Mouse (Mus musculus): ENCODE results near the gene Aars2.

Gene Aars2

GRCm38 (mm10) chr17:45506700-45507189 lies at the start of gene Aars2:
Gene Aars2 (plus strand): TSS chr17:45506841.
- peak; percentile 93 to 98 for DNase-seq (ENCODE audit: low spot score in 2 of 2)

- DNase-seq (ENCODE audit: low spot score in 2 of 2), result no peak
Measured at GRCm38 (mm10) chr17:45457487-45457886, 49.2 kb upstream of the Aars2 start.

GRCm38 (mm10) chr17:45458516-45458915 lies 48.1 kb upstream of the Aars2 start:
- DNase-seq (ENCODE audit: low spot score in 2 of 2), result no peak

DNA sequence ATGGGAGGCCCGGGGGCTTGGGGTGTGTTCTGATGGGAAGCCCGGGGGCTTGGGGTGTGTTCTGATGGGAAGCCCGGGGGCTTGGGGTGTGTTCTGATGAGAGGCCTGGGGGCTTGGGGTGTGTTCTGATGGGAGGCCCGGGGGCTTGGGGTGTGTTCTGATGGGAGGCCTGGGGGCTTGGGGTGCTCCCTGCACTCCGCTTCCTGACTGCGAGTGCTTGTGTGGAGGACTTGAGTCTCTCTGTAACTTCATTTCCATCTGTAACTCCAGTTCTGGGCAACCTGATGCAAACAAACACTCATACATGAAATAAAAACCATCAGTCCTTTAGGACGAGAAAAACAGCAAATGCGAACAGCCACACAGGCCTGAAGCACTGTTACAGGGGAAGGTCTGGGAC lies 47.6 kb upstream of the Aars2 start:
- DNase-seq (ENCODE audit: low spot score in 2 of 2), result no peak

DNA sequence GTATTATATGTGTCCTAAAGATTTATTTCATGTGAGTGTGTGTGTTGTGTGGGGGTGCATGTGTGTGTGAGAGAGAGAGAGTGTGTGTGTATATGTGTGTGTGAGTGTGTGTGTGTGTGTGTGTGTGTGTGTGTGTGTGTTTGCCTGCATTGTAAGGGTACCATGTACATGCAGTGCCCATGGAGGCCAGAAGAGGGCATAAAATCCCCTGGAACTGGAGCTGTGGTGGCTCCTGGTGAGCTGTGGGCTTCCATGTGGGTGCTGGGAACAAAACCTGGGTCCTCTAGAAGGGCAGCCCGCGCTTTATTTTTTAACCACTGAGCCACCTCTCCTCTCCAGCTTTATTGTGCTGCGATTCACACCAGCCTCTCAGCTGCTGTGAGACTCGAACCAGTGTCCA lies 44.1 kb upstream of the Aars2 start:
- no peak for DNase-seq (ENCODE audit: low spot score in 2 of 2)

GRCm38 (mm10) chr17:45464255-45464654 lies 42.4 kb upstream of the Aars2 start:
- DNase-seq (ENCODE audit: low spot score in 2 of 2), result no peak

GRCm38 (mm10) chr17:45466701-45467100 lies 39.9 kb upstream of the Aars2 start:
- no peak for DNase-seq (ENCODE audit: low spot score in 2 of 2)

GRCm38 (mm10) chr17:45468302-45468701 lies 38.3 kb upstream of the Aars2 start:
- no peak for DNase-seq (ENCODE audit: low spot score in 2 of 2)

DNA sequence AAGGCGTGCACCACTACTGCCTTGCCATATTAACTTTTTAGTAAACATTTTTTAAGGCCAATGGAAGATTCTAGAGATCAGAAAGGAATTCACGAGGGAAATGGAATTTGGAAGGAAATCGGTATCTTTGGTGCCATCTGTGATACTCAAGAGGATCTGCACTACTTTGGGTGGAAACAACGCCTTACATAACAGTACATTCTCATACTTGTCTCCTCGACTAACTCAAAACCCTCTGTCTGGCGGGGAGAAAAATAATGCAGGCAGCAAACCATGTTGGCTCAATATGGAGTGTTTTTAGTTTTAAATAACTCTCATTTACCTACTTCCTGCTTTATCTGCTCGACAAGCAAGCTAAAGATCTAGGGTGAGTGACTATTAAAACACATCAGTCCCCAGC lies 35.9 kb upstream of the Aars2 start:
- no peak for DNase-seq (ENCODE audit: low spot score in 2 of 2)

DNA sequence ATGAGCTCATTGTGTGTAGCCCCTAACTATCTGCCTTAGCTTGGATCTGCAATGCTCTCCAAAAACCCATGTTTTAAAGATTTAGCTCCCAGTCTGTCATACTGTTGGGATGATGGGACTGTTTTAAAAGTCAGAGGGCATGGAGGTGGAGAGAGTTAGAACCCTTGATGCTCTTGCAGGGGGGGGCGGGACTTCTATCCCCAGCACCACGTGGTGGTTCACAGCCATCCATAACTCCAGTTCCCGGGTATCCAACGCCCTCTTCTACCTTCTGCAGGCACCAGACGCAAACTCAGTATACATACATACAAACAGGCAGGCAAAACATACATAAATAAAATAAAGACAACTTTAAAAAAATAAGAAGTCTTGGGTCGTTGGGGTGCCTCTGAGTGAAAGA lies 33.0 kb upstream of the Aars2 start:
- DNase-seq (ENCODE audit: low spot score in 2 of 2), result no peak

DNA sequence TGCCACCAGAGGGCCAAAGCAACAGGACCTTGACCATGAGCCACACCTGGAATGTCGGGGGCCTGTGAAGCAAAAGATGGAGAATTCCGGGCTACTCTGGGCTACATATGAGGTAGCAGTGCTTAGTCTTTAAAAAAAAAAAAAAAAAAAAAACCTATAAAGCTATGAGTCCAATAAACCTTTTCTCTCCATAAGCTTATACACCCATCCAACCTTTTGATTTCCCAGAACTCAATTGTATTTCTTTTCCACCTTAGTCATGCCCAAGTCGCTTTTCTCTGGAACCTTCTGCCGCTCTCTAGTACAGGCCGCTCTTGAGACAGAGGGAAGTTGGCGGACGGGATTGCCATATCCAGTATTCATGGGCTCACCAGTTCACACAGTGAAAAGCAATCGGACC lies 32.5 kb upstream of the Aars2 start:
- no peak for DNase-seq (ENCODE audit: low spot score in 2 of 2)

DNA sequence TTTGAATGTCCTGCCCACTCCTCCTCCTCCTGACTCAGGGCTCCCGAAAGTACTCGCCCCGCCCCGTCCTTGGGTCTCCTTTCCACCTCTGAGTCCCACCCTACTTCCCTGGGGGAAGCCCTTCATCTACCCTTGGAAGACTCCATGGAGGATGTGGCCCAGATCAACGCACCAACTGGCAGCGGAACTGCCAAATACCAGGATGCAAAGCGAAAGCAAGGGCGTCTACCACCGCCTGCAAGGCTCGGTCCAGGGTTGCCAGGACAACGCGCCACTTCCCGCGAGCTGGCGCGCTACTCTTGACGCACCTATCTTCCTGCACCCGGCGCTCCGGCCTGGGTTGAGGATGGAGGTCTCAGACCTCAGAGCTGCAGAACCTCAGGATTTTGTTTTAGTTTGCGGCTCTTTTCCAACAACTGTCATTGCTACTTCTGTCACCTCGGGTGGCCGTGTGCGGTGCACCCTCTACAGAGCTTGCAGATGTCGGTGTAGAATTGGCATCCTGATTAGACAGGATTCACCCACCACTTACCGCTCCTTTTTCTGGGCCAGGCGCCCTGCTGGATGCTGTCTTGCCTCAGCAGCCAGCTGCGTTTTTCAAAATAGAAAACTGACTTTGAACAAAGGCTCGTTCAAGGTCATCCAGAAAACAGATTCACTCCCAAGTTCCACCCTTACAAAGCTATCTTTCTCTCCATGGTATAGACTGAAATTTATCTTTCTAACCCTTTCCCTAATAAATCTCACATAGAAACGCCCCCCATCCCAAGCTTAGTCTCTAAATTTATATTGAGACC lies 31.8 kb upstream of the Aars2 start, which contains the start of gene Spats1:
Gene Spats1 (minus strand): TSS at position 747 of the 797 bp plus-strand sequence.
- peak; percentile 46 to 57 for DNase-seq (ENCODE audit: low spot score in 2 of 2)

DNA sequence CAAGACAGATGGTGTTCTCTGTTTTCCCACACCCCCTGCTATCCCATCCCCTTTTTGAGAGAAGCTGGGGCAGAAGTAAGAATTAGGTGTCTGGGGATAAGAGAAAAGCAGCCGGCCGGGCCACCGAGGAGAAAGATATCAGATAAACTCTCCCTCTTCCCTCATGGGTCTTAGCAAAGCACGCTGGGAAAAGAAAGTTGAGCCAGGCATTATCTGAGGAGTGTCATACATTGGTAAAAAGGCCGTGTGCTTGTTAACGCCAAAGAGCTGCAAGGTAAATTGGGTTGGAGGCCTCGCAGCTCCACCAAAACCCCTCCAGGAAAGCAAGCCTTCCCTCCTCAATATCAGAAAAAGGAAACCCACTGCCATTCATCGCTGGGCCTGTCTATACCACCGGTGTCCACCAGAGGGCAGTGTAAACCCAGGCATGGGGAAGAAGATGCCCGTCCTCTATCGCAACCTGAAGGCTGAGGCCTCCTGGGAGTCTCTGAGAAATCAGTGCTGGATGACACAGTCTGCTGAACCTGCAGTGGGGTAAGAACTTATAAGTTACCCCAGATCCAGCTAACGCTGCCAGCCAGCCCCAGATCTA lies 28.3 kb upstream of the Aars2 start:
- DNase-seq (ENCODE audit: low spot score in 2 of 2), result peak; percentile 79 to 93

DNA sequence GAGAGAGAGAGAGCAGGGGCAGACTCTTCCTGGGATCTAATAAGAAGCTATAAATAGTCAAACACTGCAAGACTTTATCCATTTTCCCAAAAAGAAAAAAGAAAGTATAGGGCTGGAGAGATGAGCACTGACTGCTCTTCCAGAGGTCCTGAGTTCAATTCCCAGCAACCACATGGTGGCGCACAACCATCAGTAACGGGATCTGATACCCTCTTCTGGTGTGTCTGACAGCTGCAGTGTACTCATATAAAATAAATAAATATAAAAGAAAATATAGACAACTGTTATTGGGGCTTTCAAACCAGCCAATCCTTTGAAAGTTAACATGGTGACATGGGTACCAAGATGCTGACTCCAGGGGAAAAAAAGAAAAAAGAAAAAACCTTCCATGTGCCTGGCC lies 26.2 kb upstream of the Aars2 start:
- DNase-seq (ENCODE audit: low spot score in 2 of 2), result peak; percentile 53 to 59

- no peak for DNase-seq (ENCODE audit: low spot score in 2 of 2)
Measured at GRCm38 (mm10) chr17:45485581-45485980, 21.1 kb upstream of the Aars2 start.

GRCm38 (mm10) chr17:45487216-45487615 lies 19.4 kb upstream of the Aars2 start:
- DNase-seq (ENCODE audit: low spot score in 2 of 2), result peak; percentile 71 to 72

DNA sequence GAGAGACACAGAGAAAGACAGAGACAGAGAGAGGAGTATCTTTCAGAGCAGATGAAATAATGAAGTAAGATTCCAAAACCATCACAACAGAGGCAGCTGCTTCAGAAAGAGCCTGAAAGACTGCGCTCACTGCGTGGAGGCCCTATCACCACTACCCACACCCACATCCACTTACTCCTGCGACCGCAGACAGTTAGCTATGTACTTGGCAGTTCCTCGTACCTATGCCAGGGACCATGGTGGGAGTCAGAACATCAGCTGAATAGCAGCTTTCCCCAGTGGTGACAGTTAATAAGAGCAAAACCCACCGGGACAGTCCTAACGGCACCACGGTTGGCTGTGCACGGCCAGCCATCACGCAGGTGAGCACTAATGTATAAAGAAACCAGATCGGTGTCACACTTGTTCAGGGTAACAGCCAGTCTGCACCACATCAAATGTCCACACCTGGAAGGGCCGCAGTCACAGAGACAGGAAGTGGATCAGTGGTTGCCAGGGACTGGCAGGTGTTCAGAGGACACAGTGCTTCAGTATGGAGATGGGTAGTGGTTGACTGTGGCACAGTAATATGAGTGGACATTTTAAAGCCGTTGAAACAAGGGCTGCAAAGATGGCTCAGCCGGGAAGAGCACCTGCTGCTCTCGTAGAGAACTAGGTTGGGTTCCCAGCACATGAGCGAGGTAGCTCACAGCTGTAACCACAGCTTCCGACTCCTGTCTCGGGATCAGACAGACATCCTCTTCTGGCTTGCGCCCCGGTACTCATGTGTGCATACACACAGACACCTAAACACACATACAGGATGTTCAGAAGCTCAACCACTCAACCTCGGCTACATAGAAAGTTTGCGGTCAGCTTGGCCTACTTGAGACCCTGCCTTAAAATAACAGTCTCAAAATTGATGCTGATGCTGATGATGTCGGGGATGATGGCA lies 18.1 kb upstream of the Aars2 start:
- peak; percentile 78 to 88 for DNase-seq (ENCODE audit: low spot score in 2 of 2)

DNA sequence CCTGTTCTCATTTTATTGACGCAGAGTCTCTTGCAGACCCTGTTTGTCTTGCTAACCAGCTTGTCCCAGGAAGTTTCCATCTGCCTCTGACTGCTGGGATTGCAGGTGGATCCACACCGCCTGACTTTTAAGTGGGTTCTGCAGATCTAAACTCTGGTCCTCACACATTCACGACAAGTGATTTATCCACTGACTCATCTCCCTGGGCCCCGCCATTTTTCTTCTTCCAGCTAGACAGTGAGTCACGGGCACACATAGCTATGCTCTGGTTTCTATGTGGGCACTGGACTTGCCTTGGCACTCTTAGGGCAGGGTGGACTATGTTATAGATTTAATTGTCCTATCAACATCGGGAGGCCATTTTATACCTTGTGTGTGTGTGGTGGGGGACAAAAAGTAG lies 16.9 kb upstream of the Aars2 start:
- DNase-seq (ENCODE audit: low spot score in 2 of 2), result no peak

GRCm38 (mm10) chr17:45490532-45491154 lies 16.0 kb upstream of the Aars2 start:
- no peak for DNase-seq (ENCODE audit: low spot score in 2 of 2)

GRCm38 (mm10) chr17:45495398-45495797 lies 11.2 kb upstream of the Aars2 start:
- DNase-seq (ENCODE audit: low spot score in 2 of 2), result no peak

GRCm38 (mm10) chr17:45498397-45498796 lies 8.2 kb upstream of the Aars2 start:
- DNase-seq (ENCODE audit: low spot score in 2 of 2), result no peak

DNA sequence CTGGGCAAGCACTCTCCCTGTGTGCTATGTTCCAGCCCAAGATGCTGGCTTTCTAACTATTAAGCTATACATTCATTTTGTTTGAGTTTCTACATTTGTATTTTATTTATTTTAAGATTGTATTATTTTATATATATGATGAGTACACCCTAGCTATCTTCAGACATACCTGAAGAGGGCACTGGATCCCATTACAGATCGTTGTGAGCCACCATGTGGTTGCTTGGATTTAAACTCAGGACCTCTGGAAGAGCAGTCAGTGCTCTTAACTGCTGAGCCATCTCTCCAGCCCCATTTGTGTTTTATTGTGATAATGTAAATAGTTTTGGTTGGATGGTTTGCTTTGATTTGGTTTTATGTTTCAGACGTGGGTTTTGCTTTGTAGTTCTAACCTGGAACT lies 7.1 kb upstream of the Aars2 start:
- no peak for DNase-seq (ENCODE audit: low spot score in 2 of 2)
